Mouse (Mus musculus) frontal cortex, postnatal 14 days (tissue): Measurements from ENCODE around the gene Adm.

Source experiments
- DNase-seq, 2 experiments: peaks; one replicate each; pipeline ENCODE4 v3.0.0; 2022; ENCODE audit warnings: low spot score in 2 of 2

Gene Adm

GRCm38 (mm10) chr7:110658378-110658928 is 31.0 kb downstream of the Adm start:
- no peak for DNase-seq

GRCm38 (mm10) chr7:110666537-110666936 is 39.1 kb downstream of the Adm start:
- no peak for DNase-seq

GRCm38 (mm10) chr7:110668247-110668646 is 40.8 kb downstream of the Adm start:
- no peak for DNase-seq

GRCm38 (mm10) chr7:110668756-110669155 is 41.3 kb downstream of the Adm start:
- no peak for DNase-seq

GRCm38 (mm10) chr7:110671121-110671680 is 43.7 kb downstream of the Adm start:
- DNase-seq: no peak
